Mouse (Mus musculus): ENCODE results near the gene Zfp950. TPM values are rescaled to one million over a fixed set of nuclear protein-coding genes. Genes with fewer than 3 reads are reported as not detected.

The Zfp950 gene
- polyA plus RNA-seq, 1 experiment from 2014 or later = 29.7 TPM

DNA sequence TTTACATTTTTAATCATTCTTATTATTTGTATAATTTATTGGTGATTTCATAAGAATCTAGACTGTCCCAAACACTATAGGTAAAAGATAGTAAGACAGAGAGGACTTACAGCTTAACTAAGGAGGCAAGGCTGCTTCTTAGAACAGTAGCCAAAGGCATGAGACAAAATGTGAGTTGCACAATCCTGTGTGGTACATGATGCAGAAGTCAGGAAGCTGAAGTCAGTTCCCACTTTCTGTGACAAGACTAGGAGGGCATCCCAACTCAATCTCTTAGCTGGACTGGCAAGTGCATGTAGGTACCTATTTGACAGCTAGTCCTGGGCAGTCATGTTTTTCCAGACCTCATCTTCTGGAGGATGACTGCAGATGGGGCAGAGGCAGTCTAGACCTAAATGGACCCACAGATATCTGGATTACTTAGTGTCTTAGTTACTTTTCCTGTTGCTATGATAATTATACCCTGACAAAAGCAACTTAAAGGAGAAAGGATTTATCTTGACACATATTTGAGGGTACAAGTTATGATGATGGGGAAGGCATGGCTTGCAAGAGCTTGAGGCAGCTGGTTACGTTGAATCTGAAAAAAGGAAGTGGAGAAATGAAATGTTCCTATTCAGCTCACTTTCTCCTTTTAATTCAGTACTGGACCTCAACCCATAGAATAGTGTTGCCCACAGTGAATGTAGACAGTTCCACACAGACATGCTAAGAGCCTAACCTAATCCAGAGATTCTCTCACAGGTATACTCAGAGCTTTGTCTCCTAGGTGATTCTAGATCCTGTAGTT is 123.0 kb downstream of the Zfp950 start:
- no peak overlapping the region for H3K4me3 ChIP-seq
- 91% methylated on average over 1 of the region's 1 CpGs for WGBS
- H3K9me3 ChIP-seq (replicated peaks) = no peaks in the 10 kb centered on the region
- H3K27me3 ChIP-seq (replicated peaks) = no peaks in the 10 kb centered on the region
- peaks cover 20% of the 10 kb centered on the region for H3K4me1 ChIP-seq (replicated peaks)
- H3K36me3 ChIP-seq = no peaks in the 10 kb centered on the region
- H3K9ac ChIP-seq = no peak overlapping the region
- no peak for ATAC-seq (ENCODE audit: insufficient number of reproducible peaks, low FRiP score)
- no peak overlapping the region for H3K27ac ChIP-seq (ENCODE audit: poor library complexity, severe bottlenecking)
- no peak overlapping the region for H3K4me2 ChIP-seq

- WGBS = 31% methylated on average over 2 of the region's 2 CpGs
- H3K9me3 ChIP-seq (replicated peaks) = no peaks in the 10 kb centered on the region
- peaks cover 13% of the 10 kb centered on the region for H3K4me1 ChIP-seq (replicated peaks)
- H3K4me2 ChIP-seq = no peak overlapping the region
- H3K9ac ChIP-seq = no peak overlapping the region
- no peaks in the 10 kb centered on the region for H3K36me3 ChIP-seq
- peak overlapping the region; percentile 38; the same call in 1 of the 2 replicates for H3K27ac ChIP-seq (ENCODE audit: poor library complexity, severe bottlenecking)
- no peak for ATAC-seq (ENCODE audit: insufficient number of reproducible peaks, low FRiP score)
- H3K27me3 ChIP-seq (replicated peaks) = no peaks in the 10 kb centered on the region
- H3K4me3 ChIP-seq = no peak overlapping the region
Measured at GRCm38 (mm10) chr19:61009266-61009665, 131.4 kb downstream of the Zfp950 start.

Other genes starting within 250 kb of the Zfp950 start
- gene Gm7102, start 35.5 kb upstream of the Zfp950 start, polyA plus RNA-seq (2016; fragmentation: Nextera tagmentation; extraction: Ambion mirVana) = 0.11 and 0.21 TPM in 2 replicates
- gene Gm6020, start 43.0 kb upstream of the Zfp950 start, polyA plus RNA-seq (2016; fragmentation: Nextera tagmentation; extraction: Ambion mirVana) = not detected in 2 replicates
- 35.7 and 39.5 TPM in 2 replicates for gene Csf2ra, start 87.6 kb upstream of the Zfp950 start, polyA plus RNA-seq (2016; fragmentation: Nextera tagmentation; extraction: Ambion mirVana)
- gene Gm21060, start 156.2 kb upstream of the Zfp950 start, polyA plus RNA-seq (2016; fragmentation: Nextera tagmentation; extraction: Ambion mirVana) = not detected in 2 replicates